Mouse (Mus musculus): ENCODE results near the gene Son. TPM values are rescaled to one million over a fixed set of nuclear protein-coding genes. Genes with fewer than 3 reads are reported as not detected.

Gene Son
- 59.0 and 88.7 TPM in 2 replicates for polyA plus RNA-seq (2012; ENCODE audit: insufficient read depth, insufficient read length, missing spikeins)

DNA sequence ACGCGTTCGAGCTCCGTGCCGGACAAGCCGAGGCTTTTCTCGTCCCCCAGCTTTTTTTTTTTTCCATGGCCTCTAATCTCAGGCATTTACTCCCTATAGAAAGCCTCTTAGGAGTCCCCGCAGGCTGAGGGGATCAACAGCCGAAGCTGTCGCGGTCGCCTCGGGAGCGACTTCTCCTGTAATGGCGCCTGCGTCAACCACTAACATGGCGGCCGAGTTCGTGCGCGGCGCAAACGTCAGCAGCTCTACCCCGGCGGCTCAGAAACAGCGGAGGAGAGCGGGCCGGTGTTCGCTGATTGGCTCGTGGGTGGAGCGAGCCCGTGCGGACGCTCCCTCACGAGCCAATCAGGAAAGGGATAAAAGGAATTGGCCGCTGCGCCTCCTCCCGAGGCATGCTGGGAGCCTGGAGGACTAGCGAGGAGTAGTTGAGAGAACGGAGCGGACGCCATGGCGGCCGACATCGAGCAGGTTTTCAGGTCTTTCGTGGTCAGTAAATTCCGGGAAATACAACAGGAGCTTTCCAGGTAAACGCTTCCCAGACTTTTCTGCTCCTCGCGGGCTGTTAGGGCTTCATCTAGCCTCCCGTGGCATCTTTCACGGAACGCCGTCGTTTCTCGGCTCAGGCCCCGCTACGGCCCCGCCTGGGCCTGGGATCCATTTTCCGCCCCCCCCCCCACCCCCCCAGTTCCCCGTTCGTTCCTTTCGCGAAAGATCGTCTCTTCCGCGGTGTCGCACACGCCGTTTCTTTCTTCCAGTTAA, at the start of gene Son:
Son (plus strand) TSS at position 46 of the 759 bp plus-strand sequence.
- Histone ChIP-seq H3K4me1 (ENCODE audit: control insufficient read depth, insufficient read depth, insufficient read length, low read length) (no peaks in the 10 kb centered on the region; the same call in 1 of the 2 replicates), H3K27ac (replicated peaks; ENCODE audit: low read depth, low read length) (peak within 1 kb of the TSS; percentile 96), H3K4me3 (ENCODE audit: insufficient read depth, low read depth, low read length) (peak within 1 kb of the TSS; percentile 71)

DNA sequence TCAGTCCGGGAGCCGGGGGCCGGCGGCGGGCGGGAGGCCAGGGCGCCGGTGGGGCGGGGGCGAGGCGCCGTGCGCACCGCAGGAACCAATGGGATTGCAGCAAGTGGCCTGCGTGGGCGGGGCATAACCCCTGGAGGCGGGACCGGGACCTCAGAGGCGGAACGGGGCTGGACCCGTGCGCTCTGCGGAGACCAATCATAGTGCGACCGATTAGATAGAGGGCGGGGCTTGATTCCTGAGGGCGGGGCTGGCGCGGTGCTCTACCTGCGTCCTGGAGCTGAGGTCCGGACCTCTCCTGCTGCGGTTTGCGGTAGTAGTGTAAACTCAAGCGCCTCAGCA, 49.7 kb upstream of the Son start, which contains the start of gene Tmem50b:
Tmem50b (minus strand) TSS at position 129 of the 339 bp plus-strand sequence.
- 0 out of 2 replicates have a peak within 1 kb of the TSS, but pooled peaks have one; percentile 28 for H3K27ac ChIP-seq (replicated peaks; ENCODE audit: low read depth, low read length)
- no peaks in the 10 kb centered on the region for H3K4me1 ChIP-seq (ENCODE audit: control insufficient read depth, insufficient read depth, insufficient read length, low read length)
- peak within 1 kb of the TSS; percentile 84 for H3K4me3 ChIP-seq (ENCODE audit: insufficient read depth, low read depth, low read length)

DNA sequence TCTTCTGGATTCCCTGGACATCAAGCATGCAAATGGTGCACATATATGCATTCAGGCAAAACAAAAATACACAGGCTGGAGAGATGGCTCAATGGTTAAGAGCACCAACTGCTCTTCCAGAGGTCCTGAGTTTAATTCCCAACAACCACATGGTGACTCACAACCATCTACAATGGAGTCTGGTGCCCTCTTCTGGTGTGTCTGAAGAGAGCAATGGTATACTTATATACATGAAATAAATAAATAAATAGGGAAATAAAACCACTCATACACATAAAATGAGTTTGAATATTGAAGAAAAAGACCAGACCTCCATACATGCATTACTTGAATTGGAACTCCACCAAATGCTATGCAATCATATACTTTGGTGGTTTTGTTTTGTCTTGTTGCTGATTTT, 48.1 kb upstream of the Son start:
- Histone ChIP-seq H3K4me3 (ENCODE audit: insufficient read depth, low read depth, low read length) (no peak overlapping the region), H3K4me1 (ENCODE audit: control insufficient read depth, insufficient read depth, insufficient read length, low read length) (no peaks in the 10 kb centered on the region), H3K27ac (replicated peaks; ENCODE audit: low read depth, low read length) (no peak overlapping the region)

DNA sequence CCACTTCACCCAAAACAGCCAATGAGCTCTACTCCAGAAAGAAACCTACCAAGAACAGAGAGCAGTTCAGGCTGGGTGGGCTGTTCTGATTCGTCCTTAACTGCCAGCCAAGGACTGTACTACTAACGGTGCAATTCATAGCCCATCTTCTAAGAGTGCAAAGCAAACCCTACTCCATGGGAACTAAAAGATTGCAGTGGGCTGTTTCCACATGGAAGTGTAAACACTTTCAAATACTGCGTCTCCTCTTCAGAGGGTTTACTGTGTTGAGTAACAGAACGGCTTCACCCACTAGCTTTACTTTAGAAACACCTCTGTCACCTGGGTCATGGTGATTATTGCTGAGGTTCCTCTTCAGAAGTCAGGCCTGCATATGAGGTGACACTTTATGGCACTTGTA, 46.2 kb upstream of the Son start:
- Histone ChIP-seq H3K27ac (replicated peaks; ENCODE audit: low read depth, low read length) (no peak overlapping the region), H3K4me1 (ENCODE audit: control insufficient read depth, insufficient read depth, insufficient read length, low read length) (no peaks in the 10 kb centered on the region)

DNA sequence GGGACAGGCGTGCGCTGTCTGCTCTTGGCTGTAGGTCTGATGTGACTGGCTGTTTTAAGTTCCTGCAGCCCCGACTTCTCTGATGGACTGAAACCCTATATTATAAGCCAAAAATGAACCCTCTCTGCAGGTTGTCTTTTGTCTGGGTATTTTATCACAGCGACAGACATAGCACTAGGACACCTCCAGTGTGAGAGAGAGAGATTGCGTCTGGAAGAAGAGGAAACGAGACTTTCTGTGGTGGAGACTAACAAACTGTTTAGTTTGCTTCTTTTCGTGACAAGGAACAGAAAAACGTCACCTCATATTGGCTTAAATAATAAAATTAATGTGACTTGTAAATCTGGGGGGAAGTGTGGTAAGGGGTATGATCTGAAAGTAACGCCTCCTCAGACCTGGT, 45.6 kb upstream of the Son start:
- Histone ChIP-seq H3K4me1 (ENCODE audit: control insufficient read depth, insufficient read depth, insufficient read length, low read length) (no peaks in the 10 kb centered on the region), H3K4me3 (ENCODE audit: insufficient read depth, low read depth, low read length) (no peak overlapping the region), H3K27ac (replicated peaks; ENCODE audit: low read depth, low read length) (no peak overlapping the region)

More for the DNA sequence above, 46.2 kb upstream of the Son start:
- H3K4me3 ChIP-seq (ENCODE audit: insufficient read depth, low read depth, low read length): no peak overlapping the region

DNA sequence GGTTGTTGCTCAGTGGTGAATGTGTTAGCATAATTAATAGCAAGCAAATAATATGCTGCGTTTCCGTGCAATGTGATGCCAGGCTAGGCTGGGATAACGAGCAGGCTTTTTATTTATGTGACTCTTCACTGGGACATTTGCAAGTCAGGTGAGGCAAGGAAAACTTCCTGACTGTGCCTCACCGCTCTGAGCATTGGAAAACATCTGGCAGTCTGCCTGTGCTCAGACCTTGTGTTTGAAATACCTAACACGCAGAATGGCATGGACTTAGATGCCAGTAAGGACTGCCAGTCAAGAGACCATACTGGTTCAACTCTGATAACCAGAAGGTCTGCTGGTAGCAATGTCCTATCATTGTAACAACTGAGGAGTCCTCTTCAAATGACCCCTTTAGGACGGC, 42.1 kb upstream of the Son start:
- H3K4me1 ChIP-seq (ENCODE audit: control insufficient read depth, insufficient read depth, insufficient read length, low read length): no peaks in the 10 kb centered on the region
- H3K4me3 ChIP-seq (ENCODE audit: insufficient read depth, low read depth, low read length): no peak overlapping the region
- H3K27ac ChIP-seq (replicated peaks; ENCODE audit: low read depth, low read length): no peak overlapping the region

DNA sequence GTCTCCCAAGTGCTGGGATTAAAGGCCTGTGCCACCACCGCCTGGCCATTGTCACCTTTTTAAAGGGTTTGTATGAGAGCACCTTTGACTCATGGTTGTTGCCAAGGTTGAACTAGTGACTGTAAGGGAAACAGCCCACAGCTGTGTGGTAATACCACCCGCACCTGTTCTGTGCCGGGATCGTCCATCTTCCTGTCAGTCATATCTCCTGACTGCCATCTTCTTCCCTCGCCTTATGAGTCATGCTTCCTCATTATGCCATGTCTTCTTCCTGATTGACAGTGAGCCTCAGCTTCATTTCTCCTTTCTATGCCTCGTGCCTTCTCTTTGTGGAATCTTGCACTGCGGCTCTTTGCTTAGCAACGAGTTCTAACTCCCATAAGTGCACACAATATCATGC, 40.3 kb upstream of the Son start:
- Histone ChIP-seq H3K27ac (replicated peaks; ENCODE audit: low read depth, low read length) (no peak overlapping the region), H3K4me1 (ENCODE audit: control insufficient read depth, insufficient read depth, insufficient read length, low read length) (0 out of 2 replicates have a peak, but pooled peaks cover 2% of the 10 kb centered on the region), H3K4me3 (ENCODE audit: insufficient read depth, low read depth, low read length) (no peak overlapping the region)

DNA sequence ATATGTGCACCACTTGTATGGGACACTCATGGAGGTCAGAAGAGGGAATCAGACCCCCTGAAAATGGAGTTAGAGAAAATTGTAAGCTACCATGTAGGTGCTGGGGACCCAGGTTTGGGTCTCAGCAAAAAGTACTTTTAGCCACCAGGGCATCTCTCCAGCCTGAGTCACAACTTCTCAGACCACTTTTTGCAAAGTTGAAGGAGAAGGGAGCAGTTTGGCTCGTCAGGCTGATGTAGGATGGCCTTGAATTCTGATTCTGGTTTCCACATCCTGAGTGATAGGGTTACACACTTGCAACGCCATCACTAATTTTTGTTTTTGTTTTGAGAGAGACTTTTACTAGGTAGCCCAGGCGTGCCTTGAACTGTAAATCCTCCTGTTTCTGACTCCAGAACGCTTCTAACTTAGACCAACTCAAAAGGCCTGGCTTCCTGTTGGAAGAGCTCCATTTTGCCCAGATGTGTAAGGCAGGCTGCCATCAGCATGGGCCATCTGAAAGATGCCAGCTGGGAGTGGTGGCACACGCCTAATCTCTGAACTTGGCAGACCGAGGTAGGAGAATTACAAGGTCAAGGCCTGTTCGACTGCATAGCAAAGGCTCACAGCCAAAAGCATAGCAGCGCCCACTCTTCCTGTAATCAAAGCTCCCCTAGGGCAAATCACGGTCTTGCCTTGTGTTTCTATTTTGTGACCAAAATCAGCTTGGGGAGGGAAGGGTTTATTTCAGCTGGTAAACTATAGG, 37.6 kb upstream of the Son start:
- Histone ChIP-seq H3K27ac (replicated peaks; ENCODE audit: low read depth, low read length) (no peak overlapping the region), H3K4me3 (ENCODE audit: insufficient read depth, low read depth, low read length) (no peak overlapping the region), H3K4me1 (ENCODE audit: control insufficient read depth, insufficient read depth, insufficient read length, low read length) (0 out of 2 replicates have a peak, but pooled peaks cover 2% of the 10 kb centered on the region)

DNA sequence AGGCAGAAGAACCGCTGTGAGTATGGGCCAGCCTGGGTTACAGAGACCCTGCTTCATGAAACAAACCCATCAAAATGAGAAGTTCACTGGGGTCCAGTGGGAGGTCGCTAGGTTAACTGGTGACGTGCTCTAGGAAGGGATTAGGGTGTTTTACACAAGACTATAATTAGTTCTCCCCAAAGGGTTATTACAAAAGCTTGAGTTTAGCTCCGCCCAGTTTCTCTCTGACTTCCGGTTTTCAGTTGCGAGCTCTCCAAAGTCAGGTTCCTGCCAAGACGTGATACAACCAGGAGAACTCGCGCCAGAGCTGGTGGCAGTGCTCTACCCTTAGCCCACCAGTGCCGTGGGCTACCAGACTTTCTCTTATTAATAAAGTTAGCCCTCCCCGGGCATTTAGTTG, 36.1 kb upstream of the Son start:
- no peak overlapping the region for H3K4me3 ChIP-seq (ENCODE audit: insufficient read depth, low read depth, low read length)
- H3K27ac ChIP-seq (replicated peaks; ENCODE audit: low read depth, low read length): no peak overlapping the region
- 0 out of 2 replicates have a peak, but pooled peaks cover 2% of the 10 kb centered on the region for H3K4me1 ChIP-seq (ENCODE audit: control insufficient read depth, insufficient read depth, insufficient read length, low read length)

DNA sequence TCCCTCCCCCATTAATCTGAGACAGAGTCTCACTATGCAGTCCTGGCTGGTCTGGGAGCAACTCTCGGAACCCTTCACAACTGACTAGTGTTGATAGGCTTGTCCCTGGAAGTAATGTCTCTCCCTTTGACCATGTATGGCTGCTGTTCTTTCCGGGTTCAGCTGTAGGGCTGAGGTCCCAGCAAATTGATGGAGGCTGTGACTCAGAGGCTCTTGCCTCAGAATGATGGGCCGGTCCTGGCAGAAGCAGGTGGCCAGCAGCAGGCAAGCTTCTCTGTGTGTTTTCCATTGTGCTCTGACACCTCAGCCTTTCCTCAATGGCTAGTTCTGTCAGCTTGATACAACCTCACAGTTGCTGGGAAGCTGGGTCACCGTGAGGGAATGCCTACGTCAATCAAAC, 34.8 kb upstream of the Son start:
- Histone ChIP-seq H3K27ac (replicated peaks; ENCODE audit: low read depth, low read length) (no peak overlapping the region), H3K4me1 (ENCODE audit: control insufficient read depth, insufficient read depth, insufficient read length, low read length) (0 out of 2 replicates have a peak, but pooled peaks cover 2% of the 10 kb centered on the region), H3K4me3 (ENCODE audit: insufficient read depth, low read depth, low read length) (no peak overlapping the region)

DNA sequence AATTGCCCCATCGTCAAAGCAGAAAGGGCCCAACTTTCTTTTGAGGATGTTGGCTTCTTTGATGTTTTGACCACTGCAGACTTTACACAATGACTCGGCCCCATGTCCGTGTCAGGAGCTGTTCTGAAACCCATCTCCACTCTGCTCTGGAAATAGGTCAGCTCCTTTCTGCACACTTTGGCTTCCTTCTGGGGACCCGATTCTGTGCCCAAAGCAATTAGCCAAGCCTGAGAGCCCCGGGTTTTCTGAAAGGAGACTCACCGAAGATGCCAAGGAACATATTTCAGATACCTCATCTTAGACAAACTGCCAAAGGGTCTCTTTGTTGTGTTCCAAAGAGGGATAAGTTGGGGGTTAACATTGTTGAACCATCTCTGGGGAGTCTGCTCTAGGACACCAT, 32.8 kb upstream of the Son start:
- Histone ChIP-seq H3K27ac (replicated peaks; ENCODE audit: low read depth, low read length) (no peak overlapping the region), H3K4me3 (ENCODE audit: insufficient read depth, low read depth, low read length) (no peak overlapping the region), H3K4me1 (ENCODE audit: control insufficient read depth, insufficient read depth, insufficient read length, low read length) (0 out of 2 replicates have a peak, but pooled peaks cover 2% of the 10 kb centered on the region)

DNA sequence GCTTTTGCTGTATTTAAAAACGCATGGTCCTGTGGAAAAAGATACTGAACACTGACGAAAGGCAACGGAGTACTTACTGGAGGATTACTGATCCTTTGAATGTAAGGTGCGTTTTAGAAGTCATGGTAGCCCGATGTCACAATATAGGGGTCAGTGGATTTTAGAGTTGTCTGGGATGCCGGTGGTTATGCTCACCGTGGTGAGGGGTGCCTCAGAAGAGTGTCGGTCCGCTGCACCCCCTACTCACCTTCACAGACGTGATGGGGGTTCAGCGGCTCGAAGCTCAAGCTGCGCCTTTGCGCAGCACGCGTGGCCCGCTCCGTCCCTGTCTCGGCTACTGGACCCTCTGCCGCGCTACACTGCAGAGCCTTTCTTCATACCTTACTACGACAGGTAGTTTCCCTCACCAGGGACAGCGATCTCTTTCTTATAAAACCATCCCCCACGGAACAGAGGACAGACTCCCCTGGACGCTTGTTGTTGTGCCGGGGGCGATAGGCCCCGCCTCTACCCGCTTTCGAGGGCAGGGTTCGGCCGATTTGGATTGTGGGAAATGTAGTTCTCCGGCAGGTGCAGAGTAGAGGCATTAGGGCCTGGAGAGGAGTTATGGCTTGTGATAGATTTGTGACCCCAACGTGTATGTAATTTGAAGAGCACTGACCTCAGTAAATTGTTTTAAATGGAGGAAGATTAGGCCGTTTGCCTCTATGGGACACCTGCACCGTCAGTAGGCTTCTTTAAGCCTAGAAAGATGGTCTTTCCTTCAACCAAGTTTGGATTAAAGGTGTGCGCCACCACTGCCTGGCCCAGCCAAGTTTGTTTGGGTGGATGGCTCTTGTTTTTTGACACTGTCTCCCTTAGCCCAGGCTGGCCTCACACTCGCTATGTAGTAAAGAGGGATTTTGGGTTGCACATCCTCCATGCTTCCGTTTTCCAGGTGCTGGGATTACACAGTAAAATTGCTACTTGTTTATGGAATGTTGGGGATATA, 28.5 kb upstream of the Son start, which contains the start of gene Dnajc28:
Dnajc28 (minus strand) TSS at position 516 of the 991 bp plus-strand sequence.
- Histone ChIP-seq H3K4me3 (ENCODE audit: insufficient read depth, low read depth, low read length) (peak within 1 kb of the TSS; percentile 90), H3K4me1 (ENCODE audit: control insufficient read depth, insufficient read depth, insufficient read length, low read length) (no peaks in the 10 kb centered on the region), H3K27ac (replicated peaks; ENCODE audit: low read depth, low read length) (0 out of 2 replicates have a peak within 1 kb of the TSS, but pooled peaks have one; percentile 37)

DNA sequence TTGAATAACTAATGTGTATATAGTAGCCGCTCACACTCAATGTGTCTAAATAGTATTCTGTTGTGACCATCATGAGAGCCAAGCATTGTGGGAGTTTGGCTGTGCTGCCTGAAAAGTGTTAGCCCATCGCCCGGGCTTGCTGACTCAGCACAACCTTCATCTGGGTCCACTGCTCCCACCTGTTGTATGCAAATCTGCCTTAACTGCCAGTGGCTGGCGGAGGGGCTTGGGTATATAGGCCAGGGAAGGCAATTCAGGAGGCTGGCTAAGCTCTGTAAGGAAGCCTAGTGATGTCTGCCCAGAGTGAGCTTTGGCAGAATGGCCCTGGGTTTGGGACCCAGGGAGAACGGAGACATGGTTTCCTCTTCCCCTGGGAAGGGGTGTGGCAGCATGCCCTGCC, 27.1 kb upstream of the Son start:
- Histone ChIP-seq H3K4me3 (ENCODE audit: insufficient read depth, low read depth, low read length) (no peak overlapping the region), H3K4me1 (ENCODE audit: control insufficient read depth, insufficient read depth, insufficient read length, low read length) (no peaks in the 10 kb centered on the region), H3K27ac (replicated peaks; ENCODE audit: low read depth, low read length) (no peak overlapping the region)

DNA sequence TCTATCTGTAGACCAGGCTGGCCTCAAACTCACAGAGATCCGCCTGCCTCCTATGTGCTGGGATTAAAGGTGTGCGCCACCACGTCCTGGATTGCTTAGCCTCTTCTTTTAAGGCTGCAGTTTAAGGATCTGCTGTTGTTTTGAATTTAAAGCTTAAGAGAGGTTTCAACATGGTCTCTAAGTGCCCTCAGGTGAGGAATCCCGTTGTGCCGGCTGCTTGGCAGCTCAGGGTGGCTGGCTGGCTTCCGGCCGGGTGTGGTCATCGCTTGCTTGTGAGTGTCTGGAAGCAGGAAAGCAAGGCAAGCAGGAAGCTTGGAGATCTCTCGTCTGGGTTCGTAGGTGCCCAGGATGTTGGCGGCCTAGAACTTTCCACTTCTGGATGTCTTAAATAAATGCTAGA, 26.3 kb upstream of the Son start:
- H3K27ac ChIP-seq (replicated peaks; ENCODE audit: low read depth, low read length): no peak overlapping the region
- no peak overlapping the region for H3K4me3 ChIP-seq (ENCODE audit: insufficient read depth, low read depth, low read length)
- no peaks in the 10 kb centered on the region for H3K4me1 ChIP-seq (ENCODE audit: control insufficient read depth, insufficient read depth, insufficient read length, low read length)

Data from brown adipose tissue, adult 24 weeks (tissue).